Comparison of ENCODE assay signal across 9 mouse cellular contexts in the genomic region with DNA sequence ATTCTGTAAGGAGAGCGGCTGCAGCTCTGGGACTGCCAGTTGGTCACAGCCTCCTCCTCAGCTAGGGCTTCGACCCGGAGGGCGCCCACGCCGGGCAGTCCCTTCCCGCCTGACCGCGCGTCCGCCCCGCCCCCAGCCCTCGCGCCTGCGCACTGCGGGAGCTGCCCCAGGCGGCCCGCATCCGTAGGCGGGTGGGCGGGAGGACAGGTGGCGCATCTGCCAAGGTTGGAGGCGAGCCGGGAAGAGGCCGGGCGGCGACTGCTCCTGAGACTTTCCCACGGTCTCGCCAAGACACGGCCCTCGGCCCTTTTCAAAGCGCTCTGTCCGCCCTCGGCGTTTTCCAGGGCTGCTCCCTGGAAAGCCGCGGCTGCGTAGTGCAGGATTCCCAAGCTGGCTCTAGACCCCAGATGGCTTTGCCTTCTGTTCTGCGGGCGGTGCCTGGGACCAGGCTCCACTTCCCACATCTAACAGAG. TPM values are rescaled to one million over a fixed set of nuclear protein-coding genes. Genes with fewer than 3 reads are reported as not detected.
DNase-seq lines count a peak whose midpoint lies in the region; ATAC-seq and TF ChIP-seq lines count a peak whose summit lies in the region.
"Had no signal": no experiment of that assay in that cellular context is flagged by ENCODE, and none has a peak within 500 bp of the region (broad histone marks: within the 10 kb centered on the region; RNA-seq: fewer than 3 reads in every experiment).

A gene (minus strand): TSS at position 464 of the 473 bp plus-strand sequence.

- H3K4me3 ChIP-seq in forebrain, embryonic 11.5 days (ENCODE audit: low read depth, low read length): peak within 1 kb of the TSS; percentile 53
- peak within 1 kb of the TSS; percentile 55 for H3K4me3 ChIP-seq in heart, embryonic 16.5 days (ENCODE audit: low read length)
- H3K4me3 ChIP-seq in liver, postnatal 0 days (ENCODE audit: low read depth, low read length): peak within 1 kb of the TSS; percentile 44

- no peak for TF ChIP-seq EP300 in liver, postnatal 0 days (IDR thresholded peaks at IDR 0.05; ENCODE audit: low read depth)

- no peaks in the 10 kb centered on the region for H3K36me3 ChIP-seq in forebrain, embryonic 11.5 days (ENCODE audit: control insufficient read depth, insufficient read depth, low read length)
- no peaks in the 10 kb centered on the region for H3K36me3 ChIP-seq in heart, embryonic 16.5 days (ENCODE audit: control insufficient read depth, insufficient read depth)
- H3K36me3 ChIP-seq in liver, postnatal 0 days (replicated peaks; ENCODE audit: insufficient read depth, low read length): no peaks in the 10 kb centered on the region

- no peaks in the 10 kb centered on the region; the same call in 1 of the 2 replicates for H3K9me3 ChIP-seq in forebrain, embryonic 11.5 days (ENCODE audit: control insufficient read depth, low read length)
- no peaks in the 10 kb centered on the region for H3K9me3 ChIP-seq in heart, embryonic 16.5 days (replicated peaks; ENCODE audit: control insufficient read depth, low read length)
- H3K9me3 ChIP-seq in liver, postnatal 0 days (ENCODE audit: low read length): no peaks in the 10 kb centered on the region

- peaks cover 4% of the 10 kb centered on the region; the same call in 1 of the 2 replicates for H3K4me1 ChIP-seq in forebrain, embryonic 11.5 days (replicated peaks; ENCODE audit: control insufficient read depth, insufficient read depth, low read length)
- no peaks in the 10 kb centered on the region for H3K4me1 ChIP-seq in heart, embryonic 16.5 days (ENCODE audit: control insufficient read depth, insufficient read depth, low read length)
- H3K4me1 ChIP-seq in liver, postnatal 0 days (ENCODE audit: insufficient read depth): peaks cover 15% of the 10 kb centered on the region

- no peak within 1 kb of the TSS for H3K27ac ChIP-seq in forebrain, embryonic 11.5 days (ENCODE audit: low read depth, low read length)
- no peak within 1 kb of the TSS for H3K27ac ChIP-seq in heart, embryonic 16.5 days (ENCODE audit: low read length)
- H3K27ac ChIP-seq in liver, postnatal 0 days (ENCODE audit: low read depth): no peak within 1 kb of the TSS

- DNase-seq in B cell, adult 2 months: peak; percentile 16 to 23
- DNase-seq in brain, embryonic 14.5 days (ENCODE audit: low read depth): peak; percentile 86
- DNase-seq in forebrain, embryonic 11.5 days (ENCODE audit: low spot score): peak; percentile 90
- DNase-seq in kidney, postnatal 25 days: peak; percentile 71 to 86
- peak; percentile 76 for DNase-seq in liver, postnatal 0 days
- DNase-seq in ovary, adult 18-20 months (ENCODE audit: low spot score): peak; percentile 56
- DNase-seq in urinary bladder, postnatal 25 days (ENCODE audit: low spot score): peak; percentile 82

- peak; percentile 78 for ATAC-seq in forebrain, embryonic 11.5 days (replicated peaks; ENCODE audit: low FRiP score)
- ATAC-seq in heart, embryonic 16.5 days (replicated peaks; ENCODE audit: extremely low read depth, insufficient read depth, low FRiP score): peak; percentile 41; the same call in 1 of the 2 replicates
- ATAC-seq in liver, postnatal 0 days: peak; percentile 55; the same call in 1 of the 2 replicates
- ATAC-seq: Patski had no signal

- peak within 1 kb of the TSS; percentile 74 for H3K9ac ChIP-seq in forebrain, embryonic 11.5 days (ENCODE audit: low read length)
- peak within 1 kb of the TSS; percentile 48 for H3K9ac ChIP-seq in heart, embryonic 16.5 days (ENCODE audit: low read length)
- no peak within 1 kb of the TSS for H3K9ac ChIP-seq in liver, postnatal 0 days (replicated peaks)

- TF ChIP-seq CTCF in brain, embryonic 14.5 days (IDR thresholded peaks at IDR 0.05; ENCODE audit: borderline replicate concordance, extremely low read depth, insufficient read depth, insufficient read length): no peak
- TF ChIP-seq CTCF in liver, postnatal 0 days (IDR thresholded peaks at IDR 0.05; ENCODE audit: low read depth): no peak

- TF ChIP-seq POLR2A in brain, embryonic 14.5 days (IDR thresholded peaks at IDR 0.05; ENCODE audit: borderline replicate concordance, extremely low read depth, insufficient read depth, insufficient read length, poor library complexity, severe bottlenecking): peak; percentile 67

- H3K27me3 ChIP-seq in forebrain, embryonic 11.5 days (ENCODE audit: control insufficient read depth, insufficient read depth, low read length): peaks cover 22% of the 10 kb centered on the region
- peaks cover 49% of the 10 kb centered on the region for H3K27me3 ChIP-seq in heart, embryonic 16.5 days (ENCODE audit: control insufficient read depth, insufficient read depth, low read length)
- peaks cover 31% of the 10 kb centered on the region for H3K27me3 ChIP-seq in liver, postnatal 0 days (ENCODE audit: insufficient read depth, low read length)

- peak within 1 kb of the TSS; percentile 88 for H3K4me2 ChIP-seq in forebrain, embryonic 11.5 days (ENCODE audit: low read depth, low read length, severe bottlenecking)
- peak within 1 kb of the TSS; percentile 80 for H3K4me2 ChIP-seq in heart, embryonic 16.5 days (ENCODE audit: low read depth, low read length)
- H3K4me2 ChIP-seq in liver, postnatal 0 days (ENCODE audit: low read depth, low read length): peak within 1 kb of the TSS; percentile 77

- WGBS in forebrain, embryonic 11.5 days: under 1% methylated on average over 38 of the region's 40 CpGs
- 1% methylated on average over 40 of the region's 40 CpGs for WGBS in heart, embryonic 16.5 days
- 4% methylated on average over 38 of the region's 40 CpGs for WGBS in liver, postnatal 0 days (ENCODE audit: insufficient replicate concordance)

RNA-seq across cellular contexts. Expression of the gene that starts here (rescaled TPM):
- 3.3 and 4.3 TPM in 2 replicates for polyA plus RNA-seq in brain, embryonic 14.5 days (2012; rRNA removed)
- polyA plus RNA-seq in forebrain, embryonic 11.5 days (2014; fragmentation: Nextera tagmentation; extraction: Ambion mirVana): 4.6 and 4.9 TPM in 2 replicates
- polyA plus RNA-seq in heart, embryonic 16.5 days (2015; fragmentation: Nextera tagmentation; extraction: Ambion mirVana): 0.62 and 0.66 TPM in 2 replicates
- 0.21 and 0.33 TPM in 2 replicates for polyA plus RNA-seq in liver, postnatal 0 days (2015; fragmentation: Nextera tagmentation; extraction: Ambion mirVana)

Comparison
In these comparisons a context has a peak if more than half of its experiments do, and no peak if none do; other contexts are left out.
1. Peak in ATAC-seq, H3K4me3 ChIP-seq, H3K9ac ChIP-seq and H3K4me2 ChIP-seq in heart, embryonic 16.5 days; RNA of the gene not detected or under 1 TPM.
2. Peak in DNase-seq, ATAC-seq, H3K4me3 ChIP-seq and H3K4me2 ChIP-seq in liver, postnatal 0 days; RNA of the gene not detected or under 1 TPM.
3. DNase-seq: peak in every context shown above with its lines; median percentile 90 in forebrain, embryonic 11.5 days; 86 in brain, embryonic 14.5 days; 82 in urinary bladder, postnatal 25 days; 78 in kidney, postnatal 25 days; 76 in liver, postnatal 0 days; 56 in ovary, adult 18-20 months; 20 in B cell, adult 2 months.